Mouse (Mus musculus) CD4-positive, CD25-positive, alpha-beta regulatory T cell, adult 4 months (primary cell): Measurements from ENCODE around the gene Adgrv1. TPM values are rescaled to one million over a fixed set of nuclear protein-coding genes. Genes with fewer than 3 reads are reported as not detected.

Experiments
- polyA plus RNA-seq, 2 experiments: library from polyadenylated mRNA; unstranded; fragments of 100-300 nt; shearing (Covaris generic); gene quantifications; one replicate each; pipeline ENCODE4 v1.2.1; 2017

Gene Adgrv1
- polyA plus RNA-seq, 2 experiments from 2014 or later: not detected

Other genes starting within 250 kb of the Adgrv1 start
- 10 to 100 TPM; 17.1 to 23.7 TPM for gene Lysmd3, start 24.5 kb upstream of the Adgrv1 start, polyA plus RNA-seq
- 1 to 10 TPM; 6.8 to 8.4 TPM for gene Polr3g, start 77.9 kb upstream of the Adgrv1 start, polyA plus RNA-seq
- 10 to 100 TPM in 1 of 2 experiments, 1 to 10 TPM in 1; 9.6 to 14.8 TPM for gene Mblac2, start 78.2 kb upstream of the Adgrv1 start, polyA plus RNA-seq
- 100 to 1,000 TPM; 178 to 181 TPM for gene Cetn3, start 149.9 kb upstream of the Adgrv1 start, polyA plus RNA-seq